Mouse (Mus musculus): ENCODE data around the gene Gnai3. TPM values are rescaled to one million over a fixed set of nuclear protein-coding genes. Genes with fewer than 3 reads are reported as not detected.
A peak's percentile ranks its signal among the peaks of the same experiment; 100 is the strongest.

Gene Gnai3
- polyA plus RNA-seq (2014; fragmentation: Nextera tagmentation; extraction: Ambion mirVana), result 146 and 170 TPM in 2 replicates

- Histone ChIP-seq H3K27ac (ENCODE audit: low read depth, low read length) (peak within 1 kb of the TSS; percentile 95), H3K36me3 (ENCODE audit: control insufficient read depth, insufficient read depth, low read length) (no peaks in the 10 kb centered on the region), H3K9ac (ENCODE audit: low read depth, low read length) (peak within 1 kb of the TSS; percentile 97), H3K27me3 (replicated peaks; ENCODE audit: control insufficient read depth, insufficient read depth, low read length) (no peaks in the 10 kb centered on the region), H3K4me2 (peak within 1 kb of the TSS; percentile 80), H3K4me3 (ENCODE audit: low read depth, low read length) (peak within 1 kb of the TSS; percentile 99), H3K4me1 (replicated peaks; ENCODE audit: control insufficient read depth, insufficient read depth, low read length) (peaks cover 19% of the 10 kb centered on the region), H3K9me3 (ENCODE audit: control insufficient read depth, low read length) (no peaks in the 10 kb centered on the region)
- DNase-seq (ENCODE audit: low spot score) (peak; percentile 92), ATAC-seq (replicated peaks; ENCODE audit: low FRiP score) (peak; percentile 95)
- WGBS, result under 1% methylated on average over 63 of the region's 63 CpGs
These were observed at the start of gene Gnai3 for GRCm38 (mm10) chr3:108145534-108146445. Gene Gnai3 (minus strand): TSS chr3:108146146.

GRCm38 (mm10) chr3:108195287-108195686 is 49.3 kb upstream of the Gnai3 start:
- peaks cover 31% of the 10 kb centered on the region for H3K4me1 ChIP-seq (replicated peaks; ENCODE audit: control insufficient read depth, insufficient read depth, low read length)
- no peaks in the 10 kb centered on the region for H3K27me3 ChIP-seq (replicated peaks; ENCODE audit: control insufficient read depth, insufficient read depth, low read length)
- 69% methylated on average over 4 of the region's 4 CpGs for WGBS
- no peak overlapping the region for H3K4me3 ChIP-seq (ENCODE audit: low read depth, low read length)
- no peak for ATAC-seq (replicated peaks; ENCODE audit: low FRiP score)
- no peak for DNase-seq (ENCODE audit: low spot score)
- no peaks in the 10 kb centered on the region for H3K36me3 ChIP-seq (ENCODE audit: control insufficient read depth, insufficient read depth, low read length)
- H3K27ac ChIP-seq (ENCODE audit: low read depth, low read length), result no peak overlapping the region
- no peak overlapping the region for H3K4me2 ChIP-seq
- H3K9ac ChIP-seq (ENCODE audit: low read depth, low read length), result no peak overlapping the region
- H3K9me3 ChIP-seq (ENCODE audit: control insufficient read depth, low read length), result no peaks in the 10 kb centered on the region

GRCm38 (mm10) chr3:108193686-108194085 is 47.7 kb upstream of the Gnai3 start:
- 55% methylated on average over 4 of the region's 4 CpGs for WGBS
- no peak for DNase-seq (ENCODE audit: low spot score)
- Histone ChIP-seq H3K4me2 (no peak overlapping the region), H3K4me3 (ENCODE audit: low read depth, low read length) (no peak overlapping the region), H3K27ac (ENCODE audit: low read depth, low read length) (no peak overlapping the region), H3K9me3 (ENCODE audit: control insufficient read depth, low read length) (no peaks in the 10 kb centered on the region), H3K36me3 (ENCODE audit: control insufficient read depth, insufficient read depth, low read length) (no peaks in the 10 kb centered on the region), H3K9ac (ENCODE audit: low read depth, low read length) (no peak overlapping the region), H3K27me3 (replicated peaks; ENCODE audit: control insufficient read depth, insufficient read depth, low read length) (no peaks in the 10 kb centered on the region), H3K4me1 (replicated peaks; ENCODE audit: control insufficient read depth, insufficient read depth, low read length) (peaks cover 24% of the 10 kb centered on the region)
- ATAC-seq (replicated peaks; ENCODE audit: low FRiP score), result no peak

- Histone ChIP-seq H3K4me2 (no peak overlapping the region), H3K4me1 (replicated peaks; ENCODE audit: control insufficient read depth, insufficient read depth, low read length) (0 out of 2 replicates have a peak, but pooled peaks cover 7% of the 10 kb centered on the region), H3K36me3 (ENCODE audit: control insufficient read depth, insufficient read depth, low read length) (no peaks in the 10 kb centered on the region), H3K27me3 (replicated peaks; ENCODE audit: control insufficient read depth, insufficient read depth, low read length) (peaks cover 18% of the 10 kb centered on the region), H3K4me3 (ENCODE audit: low read depth, low read length) (no peak overlapping the region), H3K9ac (ENCODE audit: low read depth, low read length) (no peak overlapping the region), H3K9me3 (ENCODE audit: control insufficient read depth, low read length) (no peaks in the 10 kb centered on the region), H3K27ac (ENCODE audit: low read depth, low read length) (no peak overlapping the region)
- 50% methylated on average over 5 of the region's 5 CpGs for WGBS
- ATAC-seq (replicated peaks; ENCODE audit: low FRiP score) (no peak), DNase-seq (ENCODE audit: low spot score) (no peak)
These were observed 44.0 kb upstream of the Gnai3 start for GRCm38 (mm10) chr3:108189897-108190296.

GRCm38 (mm10) chr3:108188716-108189490 is 43.0 kb upstream of the Gnai3 start:
- 72% methylated on average over 9 of the region's 9 CpGs for WGBS
- DNase-seq (ENCODE audit: low spot score) (no peak), ATAC-seq (replicated peaks; ENCODE audit: low FRiP score) (no peak)
- no peaks in the 10 kb centered on the region for H3K9me3 ChIP-seq (ENCODE audit: control insufficient read depth, low read length)
- H3K4me1 ChIP-seq (replicated peaks; ENCODE audit: control insufficient read depth, insufficient read depth, low read length), result 0 out of 2 replicates have a peak, but pooled peaks cover 3% of the 10 kb centered on the region
- H3K9ac ChIP-seq (ENCODE audit: low read depth, low read length), result no peak overlapping the region
- H3K36me3 ChIP-seq (ENCODE audit: control insufficient read depth, insufficient read depth, low read length), result no peaks in the 10 kb centered on the region
- peaks cover 21% of the 10 kb centered on the region for H3K27me3 ChIP-seq (replicated peaks; ENCODE audit: control insufficient read depth, insufficient read depth, low read length)
- no peak overlapping the region for H3K4me2 ChIP-seq
- H3K4me3 ChIP-seq (ENCODE audit: low read depth, low read length), result no peak overlapping the region
- no peak overlapping the region for H3K27ac ChIP-seq (ENCODE audit: low read depth, low read length)

- 48% methylated on average over 20 of the region's 20 CpGs for WGBS
- Histone ChIP-seq H3K4me1 (replicated peaks; ENCODE audit: control insufficient read depth, insufficient read depth, low read length) (0 out of 2 replicates have a peak, but pooled peaks cover 3% of the 10 kb centered on the region), H3K36me3 (ENCODE audit: control insufficient read depth, insufficient read depth, low read length) (no peaks in the 10 kb centered on the region), H3K27me3 (replicated peaks; ENCODE audit: control insufficient read depth, insufficient read depth, low read length) (peaks cover 21% of the 10 kb centered on the region), H3K4me2 (peak overlapping the region; percentile 94), H3K9me3 (ENCODE audit: control insufficient read depth, low read length) (no peaks in the 10 kb centered on the region), H3K4me3 (ENCODE audit: low read depth, low read length) (no peak overlapping the region), H3K9ac (ENCODE audit: low read depth, low read length) (no peak overlapping the region), H3K27ac (ENCODE audit: low read depth, low read length) (no peak overlapping the region)
- DNase-seq (ENCODE audit: low spot score) (no peak), ATAC-seq (replicated peaks; ENCODE audit: low FRiP score) (no peak)
These were observed 41.3 kb upstream of the Gnai3 start for GRCm38 (mm10) chr3:108187111-108187795.

GRCm38 (mm10) chr3:108186098-108187047 is 40.4 kb upstream of the Gnai3 start, which contains the start of gene Amigo1:
Gene Amigo1 (plus strand): TSS chr3:108186335.
- Histone ChIP-seq H3K4me3 (ENCODE audit: low read depth, low read length) (peak within 1 kb of the TSS; percentile 68), H3K36me3 (ENCODE audit: control insufficient read depth, insufficient read depth, low read length) (no peaks in the 10 kb centered on the region), H3K9ac (ENCODE audit: low read depth, low read length) (peak within 1 kb of the TSS; percentile 55), H3K9me3 (ENCODE audit: control insufficient read depth, low read length) (no peaks in the 10 kb centered on the region), H3K27ac (ENCODE audit: low read depth, low read length) (no peak within 1 kb of the TSS), H3K4me1 (replicated peaks; ENCODE audit: control insufficient read depth, insufficient read depth, low read length) (0 out of 2 replicates have a peak, but pooled peaks cover 2% of the 10 kb centered on the region), H3K4me2 (peak within 1 kb of the TSS; percentile 94), H3K27me3 (replicated peaks; ENCODE audit: control insufficient read depth, insufficient read depth, low read length) (peaks cover 21% of the 10 kb centered on the region)
- ATAC-seq (replicated peaks; ENCODE audit: low FRiP score), result peak; percentile 62
- DNase-seq (ENCODE audit: low spot score), result peak; percentile 66
- 2% methylated on average over 69 of the region's 100 CpGs for WGBS

Data from liver, embryonic 11.5 days (tissue).